Mouse (Mus musculus): ENCODE data around the gene Nfe2. TPM values are rescaled to one million over a fixed set of nuclear protein-coding genes. Genes with fewer than 3 reads are reported as not detected.

Gene Nfe2
- polyA plus RNA-seq, 2 experiments: 175 to 178 TPM

- Histone ChIP-seq H3K4me3 (ENCODE audit: insufficient read depth in 1 of 2, low read depth in 2 of 2, low read length in 2 of 2) (no peak overlapping the region), H3K4me1 (replicated peaks; ENCODE audit: control insufficient read depth in 2 of 2, insufficient read depth in 2 of 2, low read length in 1 of 2) (peaks cover 0 to 4% of the 10 kb centered on the region in 2 experiments; a peak in 1 of 4 replicates), H3K27me3 (ENCODE audit: control insufficient read depth, insufficient read depth, low read length) (no peaks in the 10 kb centered on the region; the same call in 1 of the 2 replicates), H3K4me2 (ENCODE audit: low read depth) (no peak overlapping the region), H3K36me3 (replicated peaks; ENCODE audit: control insufficient read depth, insufficient read depth, low read depth) (peaks cover 37% of the 10 kb centered on the region), H3K9me3 (ENCODE audit: control insufficient read depth, low read length) (no peaks in the 10 kb centered on the region), H3K9ac (replicated peaks) (no peak overlapping the region), H3K27ac (no peak overlapping the region)
- no peak for ATAC-seq (ENCODE audit: insufficient read depth)
- WGBS (ENCODE audit: insufficient replicate concordance): 83% methylated on average over 3 of the region's 3 CpGs
- no peak for DNase-seq (ENCODE audit: low read depth in 3 of 3, low spot score in 3 of 3)
- no peak for TF ChIP-seq EP300 (IDR thresholded peaks at IDR 0.05; ENCODE audit: low read depth)
- TF ChIP-seq CTCF (IDR thresholded peaks at IDR 0.05; ENCODE audit: low read depth): no peak
Observed at GRCm38 (mm10) chr15:103298026-103298425, 39.8 kb upstream of the Nfe2 start.

GRCm38 (mm10) chr15:103297313-103297712, 39.1 kb upstream of the Nfe2 start:
- H3K4me2 ChIP-seq (ENCODE audit: low read depth): no peak overlapping the region
- DNase-seq (ENCODE audit: low read depth in 3 of 3, low spot score in 3 of 3) (no peak), ATAC-seq (ENCODE audit: insufficient read depth) (no peak)
- no peak for TF ChIP-seq CTCF (IDR thresholded peaks at IDR 0.05; ENCODE audit: low read depth)
- TF ChIP-seq EP300 (IDR thresholded peaks at IDR 0.05; ENCODE audit: low read depth): no peak
- H3K9ac ChIP-seq (replicated peaks): no peak overlapping the region
- H3K36me3 ChIP-seq (replicated peaks; ENCODE audit: control insufficient read depth, insufficient read depth, low read depth): peaks cover 45% of the 10 kb centered on the region
- H3K27me3 ChIP-seq (ENCODE audit: control insufficient read depth, insufficient read depth, low read length): no peaks in the 10 kb centered on the region
- no peak overlapping the region for H3K4me3 ChIP-seq (ENCODE audit: insufficient read depth in 1 of 2, low read depth in 2 of 2, low read length in 2 of 2)
- H3K9me3 ChIP-seq (ENCODE audit: control insufficient read depth, low read length): no peaks in the 10 kb centered on the region
- WGBS (ENCODE audit: insufficient replicate concordance): 83% methylated on average over 6 of the region's 6 CpGs
- H3K4me1 ChIP-seq (replicated peaks; ENCODE audit: control insufficient read depth in 2 of 2, insufficient read depth in 2 of 2, low read length in 1 of 2): no peaks in the 10 kb centered on the region
- no peak overlapping the region for H3K27ac ChIP-seq

- no peak for ATAC-seq (ENCODE audit: insufficient read depth)
Observed at GRCm38 (mm10) chr15:103295851-103296250, 37.6 kb upstream of the Nfe2 start.

GRCm38 (mm10) chr15:103294649-103295048, 36.4 kb upstream of the Nfe2 start:
- H3K27me3 ChIP-seq (ENCODE audit: control insufficient read depth, insufficient read depth, low read length): no peaks in the 10 kb centered on the region
- no peaks in the 10 kb centered on the region for H3K9me3 ChIP-seq (ENCODE audit: control insufficient read depth, low read length)
- no peak overlapping the region for H3K27ac ChIP-seq
- no peak for TF ChIP-seq CTCF (IDR thresholded peaks at IDR 0.05; ENCODE audit: low read depth)
- TF ChIP-seq EP300 (IDR thresholded peaks at IDR 0.05; ENCODE audit: low read depth): no peak
- no peak overlapping the region for H3K4me2 ChIP-seq (ENCODE audit: low read depth)
- H3K4me3 ChIP-seq (ENCODE audit: insufficient read depth in 1 of 2, low read depth in 2 of 2, low read length in 2 of 2): no peak overlapping the region
- no peak for DNase-seq (ENCODE audit: low read depth in 3 of 3, low spot score in 3 of 3)
- H3K9ac ChIP-seq (replicated peaks): no peak overlapping the region
- no peak for ATAC-seq (ENCODE audit: insufficient read depth)
- H3K36me3 ChIP-seq (replicated peaks; ENCODE audit: control insufficient read depth, insufficient read depth, low read depth): peaks cover 68% of the 10 kb centered on the region
- no peaks in the 10 kb centered on the region for H3K4me1 ChIP-seq (replicated peaks; ENCODE audit: control insufficient read depth in 2 of 2, insufficient read depth in 2 of 2, low read length in 1 of 2)
- 81% methylated on average over 2 of the region's 2 CpGs for WGBS (ENCODE audit: insufficient replicate concordance)

More at GRCm38 (mm10) chr15:103295851-103296250, 37.6 kb upstream of the Nfe2 start:
- no peak overlapping the region for H3K4me3 ChIP-seq (ENCODE audit: insufficient read depth in 1 of 2, low read depth in 2 of 2, low read length in 2 of 2)
- no peak overlapping the region for H3K4me2 ChIP-seq (ENCODE audit: low read depth)
- no peak overlapping the region for H3K27ac ChIP-seq
- H3K4me1 ChIP-seq (replicated peaks; ENCODE audit: control insufficient read depth in 2 of 2, insufficient read depth in 2 of 2, low read length in 1 of 2): no peaks in the 10 kb centered on the region
- H3K27me3 ChIP-seq (ENCODE audit: control insufficient read depth, insufficient read depth, low read length): no peaks in the 10 kb centered on the region
- no peaks in the 10 kb centered on the region for H3K9me3 ChIP-seq (ENCODE audit: control insufficient read depth, low read length)
- 36% methylated on average over 5 of the region's 5 CpGs for WGBS (ENCODE audit: insufficient replicate concordance)
- no peak for DNase-seq (ENCODE audit: low read depth in 3 of 3, low spot score in 3 of 3)
- TF ChIP-seq CTCF (IDR thresholded peaks at IDR 0.05; ENCODE audit: low read depth) (no peak), EP300 (IDR thresholded peaks at IDR 0.05; ENCODE audit: low read depth) (no peak)
- no peak overlapping the region for H3K9ac ChIP-seq (replicated peaks)
- peaks cover 59% of the 10 kb centered on the region for H3K36me3 ChIP-seq (replicated peaks; ENCODE audit: control insufficient read depth, insufficient read depth, low read depth)

- H3K4me1 ChIP-seq (replicated peaks; ENCODE audit: control insufficient read depth in 2 of 2, insufficient read depth in 2 of 2, low read length in 1 of 2): no peaks in the 10 kb centered on the region
- DNase-seq (ENCODE audit: low read depth in 3 of 3, low spot score in 3 of 3): no peak
- peaks cover 76% of the 10 kb centered on the region for H3K36me3 ChIP-seq (replicated peaks; ENCODE audit: control insufficient read depth, insufficient read depth, low read depth)
- no peaks in the 10 kb centered on the region for H3K9me3 ChIP-seq (ENCODE audit: control insufficient read depth, low read length)
- ATAC-seq (ENCODE audit: insufficient read depth): no peak
- no peak overlapping the region for H3K4me3 ChIP-seq (ENCODE audit: insufficient read depth in 1 of 2, low read depth in 2 of 2, low read length in 2 of 2)
- WGBS (ENCODE audit: insufficient replicate concordance): 94% methylated on average over 2 of the region's 2 CpGs
- no peak overlapping the region for H3K27ac ChIP-seq
- TF ChIP-seq EP300 (IDR thresholded peaks at IDR 0.05; ENCODE audit: low read depth) (no peak), CTCF (IDR thresholded peaks at IDR 0.05; ENCODE audit: low read depth) (peak; percentile 47)
- no peaks in the 10 kb centered on the region for H3K27me3 ChIP-seq (ENCODE audit: control insufficient read depth, insufficient read depth, low read length)
- H3K9ac ChIP-seq (replicated peaks): no peak overlapping the region
- H3K4me2 ChIP-seq (ENCODE audit: low read depth): no peak overlapping the region
Observed at GRCm38 (mm10) chr15:103293375-103293774, 35.2 kb upstream of the Nfe2 start.

Data from liver, embryonic 14.5 days (tissue).